Mouse (Mus musculus): Measurements from ENCODE around the gene Mapk11. TPM values are rescaled to one million over a fixed set of nuclear protein-coding genes. Genes with fewer than 3 reads are reported as not detected.

Gene Mapk11
- polyA plus RNA-seq, 1 experiment from 2014 or later = 16.5 TPM

- H3K9me3 ChIP-seq (replicated peaks) = no peaks in the 10 kb centered on the region
- H3K27ac ChIP-seq = 0 out of 2 replicates have a peak overlapping the region, but pooled peaks have one; percentile 80
- no peak overlapping the region for H3K4me3 ChIP-seq (replicated peaks)
- 94% methylated on average over 3 of the region's 3 CpGs for WGBS
- no peak for ATAC-seq (replicated peaks; ENCODE audit: low FRiP score)
- H3K9ac ChIP-seq = no peak overlapping the region
- H3K4me2 ChIP-seq = 0 out of 2 replicates have a peak overlapping the region, but pooled peaks have one; percentile 90
- peaks cover 53% of the 10 kb centered on the region for H3K4me1 ChIP-seq
- no peaks in the 10 kb centered on the region for H3K27me3 ChIP-seq
- H3K36me3 ChIP-seq = peaks cover 19% of the 10 kb centered on the region
These were observed 25.1 kb downstream of the Mapk11 start for GRCm38 (mm10) chr15:89124312-89124711.

- peak overlapping the region; percentile 65 for H3K4me3 ChIP-seq (replicated peaks)
- H3K27ac ChIP-seq = peak overlapping the region; percentile 80
- peaks cover 48% of the 10 kb centered on the region for H3K4me1 ChIP-seq
- H3K27me3 ChIP-seq = no peaks in the 10 kb centered on the region
- H3K4me2 ChIP-seq = peak overlapping the region; percentile 90
- H3K36me3 ChIP-seq = peaks cover 26% of the 10 kb centered on the region
- 27% methylated on average over 11 of the region's 11 CpGs for WGBS
- H3K9ac ChIP-seq = peak overlapping the region; percentile 76
- no peaks in the 10 kb centered on the region for H3K9me3 ChIP-seq (replicated peaks)
- ATAC-seq (replicated peaks; ENCODE audit: low FRiP score) = peak; percentile 30; the same call in 1 of the 2 replicates
These were observed 25.8 kb downstream of the Mapk11 start for GRCm38 (mm10) chr15:89123595-89123994.

GRCm38 (mm10) chr15:89122649-89123366 is 26.6 kb downstream of the Mapk11 start, which contains the start of gene Tubgcp6:
Gene Tubgcp6 (minus strand): TSS chr15:89123112.
- Histone ChIP-seq H3K27me3 (no peaks in the 10 kb centered on the region), H3K36me3 (peaks cover 33% of the 10 kb centered on the region), H3K4me1 (peaks cover 43% of the 10 kb centered on the region), H3K27ac (peak within 1 kb of the TSS; percentile 80), H3K9ac (peak within 1 kb of the TSS; percentile 76), H3K9me3 (replicated peaks) (no peaks in the 10 kb centered on the region), H3K4me3 (replicated peaks) (peak within 1 kb of the TSS; percentile 65), H3K4me2 (peak within 1 kb of the TSS; percentile 90)
- under 1% methylated on average over 47 of the region's 47 CpGs for WGBS
- ATAC-seq (replicated peaks; ENCODE audit: low FRiP score) = peak; percentile 80

- no peak overlapping the region for H3K4me3 ChIP-seq (replicated peaks)
- no peaks in the 10 kb centered on the region for H3K27me3 ChIP-seq
- no peak overlapping the region for H3K9ac ChIP-seq
- H3K4me2 ChIP-seq = no peak overlapping the region
- peaks cover 74% of the 10 kb centered on the region for H3K36me3 ChIP-seq
- H3K27ac ChIP-seq = no peak overlapping the region
- H3K4me1 ChIP-seq = peaks cover 27% of the 10 kb centered on the region
- no peak for ATAC-seq (replicated peaks; ENCODE audit: low FRiP score)
- no peaks in the 10 kb centered on the region for H3K9me3 ChIP-seq (replicated peaks)
These were observed 31.4 kb downstream of the Mapk11 start for GRCm38 (mm10) chr15:89118007-89118406.

GRCm38 (mm10) chr15:89110147-89110546 is 39.3 kb downstream of the Mapk11 start:
- 90% methylated on average over 9 of the region's 9 CpGs for WGBS
- H3K4me1 ChIP-seq = no peaks in the 10 kb centered on the region
- H3K27ac ChIP-seq = no peak overlapping the region
- H3K27me3 ChIP-seq = no peaks in the 10 kb centered on the region
- ATAC-seq (replicated peaks; ENCODE audit: low FRiP score) = no peak
- no peak overlapping the region for H3K9ac ChIP-seq
- no peak overlapping the region for H3K4me2 ChIP-seq
- no peaks in the 10 kb centered on the region for H3K9me3 ChIP-seq (replicated peaks)
- H3K4me3 ChIP-seq (replicated peaks) = no peak overlapping the region
- H3K36me3 ChIP-seq = peaks cover 98% of the 10 kb centered on the region

GRCm38 (mm10) chr15:89106976-89107375 is 42.5 kb downstream of the Mapk11 start:
- Histone ChIP-seq H3K4me2 (no peak overlapping the region), H3K9me3 (replicated peaks) (no peaks in the 10 kb centered on the region), H3K27ac (no peak overlapping the region), H3K9ac (no peak overlapping the region), H3K4me1 (no peaks in the 10 kb centered on the region), H3K4me3 (replicated peaks) (no peak overlapping the region), H3K27me3 (no peaks in the 10 kb centered on the region), H3K36me3 (peaks cover 100% of the 10 kb centered on the region)
- ATAC-seq (replicated peaks; ENCODE audit: low FRiP score) = no peak
- WGBS = 92% methylated on average over 1 of the region's 1 CpGs

GRCm38 (mm10) chr15:89106073-89106472 is 43.4 kb downstream of the Mapk11 start:
- ATAC-seq (replicated peaks; ENCODE audit: low FRiP score) = no peak
- no peaks in the 10 kb centered on the region for H3K9me3 ChIP-seq (replicated peaks)
- H3K9ac ChIP-seq = no peak overlapping the region
- H3K4me2 ChIP-seq = no peak overlapping the region
- WGBS = 93% methylated on average over 13 of the region's 13 CpGs
- H3K27ac ChIP-seq = no peak overlapping the region
- H3K27me3 ChIP-seq = no peaks in the 10 kb centered on the region
- H3K36me3 ChIP-seq = peaks cover 100% of the 10 kb centered on the region
- H3K4me1 ChIP-seq = no peaks in the 10 kb centered on the region
- no peak overlapping the region for H3K4me3 ChIP-seq (replicated peaks)

- Histone ChIP-seq H3K4me2 (no peak overlapping the region), H3K27ac (no peak overlapping the region), H3K9ac (no peak overlapping the region), H3K4me3 (replicated peaks) (no peak overlapping the region), H3K4me1 (no peaks in the 10 kb centered on the region), H3K27me3 (no peaks in the 10 kb centered on the region), H3K36me3 (peaks cover 100% of the 10 kb centered on the region), H3K9me3 (replicated peaks) (no peaks in the 10 kb centered on the region)
- no peak for ATAC-seq (replicated peaks; ENCODE audit: low FRiP score)
- WGBS = 94% methylated on average over 8 of the region's 8 CpGs
These were observed 45.0 kb downstream of the Mapk11 start for GRCm38 (mm10) chr15:89104425-89104824.

GRCm38 (mm10) chr15:89103921-89104320 is 45.5 kb downstream of the Mapk11 start:
- 91% methylated on average over 10 of the region's 10 CpGs for WGBS
- Histone ChIP-seq H3K27ac (no peak overlapping the region), H3K36me3 (peaks cover 100% of the 10 kb centered on the region), H3K4me3 (replicated peaks) (no peak overlapping the region), H3K27me3 (no peaks in the 10 kb centered on the region), H3K9me3 (replicated peaks) (no peaks in the 10 kb centered on the region), H3K4me1 (no peaks in the 10 kb centered on the region), H3K4me2 (no peak overlapping the region), H3K9ac (no peak overlapping the region)
- no peak for ATAC-seq (replicated peaks; ENCODE audit: low FRiP score)

GRCm38 (mm10) chr15:89102646-89103045 is 46.8 kb downstream of the Mapk11 start:
- no peaks in the 10 kb centered on the region for H3K9me3 ChIP-seq (replicated peaks)
- H3K27ac ChIP-seq = no peak overlapping the region
- no peaks in the 10 kb centered on the region for H3K27me3 ChIP-seq
- H3K4me1 ChIP-seq = no peaks in the 10 kb centered on the region
- no peak overlapping the region for H3K4me2 ChIP-seq
- WGBS = 75% methylated on average over 5 of the region's 5 CpGs
- peaks cover 100% of the 10 kb centered on the region for H3K36me3 ChIP-seq
- 0 out of 2 replicates have a peak, but pooled peaks have one; percentile 9 for ATAC-seq (replicated peaks; ENCODE audit: low FRiP score)
- no peak overlapping the region for H3K9ac ChIP-seq
- no peak overlapping the region for H3K4me3 ChIP-seq (replicated peaks)

- Histone ChIP-seq H3K27me3 (no peaks in the 10 kb centered on the region), H3K27ac (no peak overlapping the region), H3K9me3 (replicated peaks) (no peaks in the 10 kb centered on the region), H3K4me3 (replicated peaks) (no peak overlapping the region), H3K36me3 (peaks cover 100% of the 10 kb centered on the region), H3K4me2 (no peak overlapping the region), H3K9ac (no peak overlapping the region), H3K4me1 (no peaks in the 10 kb centered on the region)
- ATAC-seq (replicated peaks; ENCODE audit: low FRiP score) = no peak
- 88% methylated on average over 12 of the region's 12 CpGs for WGBS
These were observed 48.6 kb downstream of the Mapk11 start for GRCm38 (mm10) chr15:89100823-89101222.

- Histone ChIP-seq H3K9ac (no peak overlapping the region), H3K9me3 (replicated peaks) (no peaks in the 10 kb centered on the region), H3K4me1 (no peaks in the 10 kb centered on the region), H3K27me3 (no peaks in the 10 kb centered on the region), H3K4me3 (replicated peaks) (no peak overlapping the region), H3K27ac (no peak overlapping the region), H3K4me2 (no peak overlapping the region), H3K36me3 (peaks cover 100% of the 10 kb centered on the region)
- 92% methylated on average over 7 of the region's 7 CpGs for WGBS
- no peak for ATAC-seq (replicated peaks; ENCODE audit: low FRiP score)
These were observed 50.8 kb downstream of the Mapk11 start for GRCm38 (mm10) chr15:89098616-89099015.

Data from kidney, embryonic 15.5 days (tissue).